Mouse (Mus musculus): Measurements from ENCODE around the gene Tcea3. TPM values are rescaled to one million over a fixed set of nuclear protein-coding genes. Genes with fewer than 3 reads are reported as not detected.

Gene Tcea3
- polyA plus RNA-seq, 1 experiment from 2014 or later = 3.0 TPM

DNA sequence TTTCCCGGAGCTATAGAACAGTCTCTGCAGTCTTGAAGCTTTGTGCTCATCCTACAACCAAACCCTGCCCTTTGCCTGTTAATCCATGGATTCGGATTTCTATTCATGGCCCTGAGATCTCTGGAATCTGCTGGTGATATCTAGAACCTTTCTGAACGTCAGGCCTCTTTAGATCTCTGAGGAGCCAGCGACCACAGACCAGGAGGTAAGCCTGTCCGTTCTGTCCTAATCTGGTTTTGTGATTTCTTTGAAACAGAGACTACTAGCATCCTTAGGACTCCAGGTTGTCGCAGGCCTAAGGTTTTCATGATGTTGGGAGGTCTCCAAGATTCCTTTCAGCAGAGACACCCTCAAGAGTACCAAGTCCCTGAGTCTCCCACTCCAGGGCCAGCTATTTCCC is 37.4 kb downstream of the Tcea3 start:
- Histone ChIP-seq H3K36me3 (peaks cover 23% of the 10 kb centered on the region), H3K27me3 (replicated peaks) (peaks cover 16% of the 10 kb centered on the region), H3K9ac (peak overlapping the region; percentile 73), H3K27ac (peak overlapping the region; percentile 84), H3K4me1 (peaks cover 37% of the 10 kb centered on the region), H3K4me2 (replicated peaks) (peak overlapping the region; percentile 86), H3K4me3 (peak overlapping the region; percentile 56), H3K9me3 (peaks cover 5% of the 10 kb centered on the region)
- no peak for ATAC-seq (ENCODE audit: low FRiP score, low read depth)
- WGBS = 36% methylated on average over 6 of the region's 6 CpGs

DNA sequence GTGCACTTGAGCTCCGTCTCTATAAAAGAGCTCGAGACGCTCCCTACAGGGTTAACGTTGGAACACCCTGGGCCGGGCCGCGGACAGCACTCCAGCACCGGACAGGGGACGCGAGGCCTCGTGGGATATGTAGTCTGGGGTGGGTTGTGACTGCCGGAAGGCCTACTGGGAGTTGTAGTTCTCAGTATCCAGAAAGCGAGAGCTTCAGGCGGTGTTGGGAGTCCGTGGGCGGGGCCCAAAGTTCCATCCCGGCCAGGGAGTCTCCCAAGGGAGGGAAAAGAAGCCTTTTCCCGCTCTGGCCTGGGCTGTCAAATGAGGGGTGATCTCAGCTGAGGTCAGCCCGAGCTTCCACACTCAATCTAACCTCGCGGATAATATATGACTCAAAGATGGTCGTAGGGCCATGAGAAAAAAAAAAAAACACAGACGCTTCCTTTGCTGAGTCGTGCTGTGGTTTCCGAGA is 37.9 kb downstream of the Tcea3 start:
- peak overlapping the region; percentile 56 for H3K4me3 ChIP-seq
- H3K9ac ChIP-seq = peak overlapping the region; percentile 73
- H3K4me1 ChIP-seq = peaks cover 42% of the 10 kb centered on the region
- peaks cover 5% of the 10 kb centered on the region for H3K9me3 ChIP-seq
- WGBS = under 1% methylated on average over 25 of the region's 25 CpGs
- ATAC-seq (ENCODE audit: low FRiP score, low read depth) = peak; percentile 95
- peak overlapping the region; percentile 86 for H3K4me2 ChIP-seq (replicated peaks)
- peak overlapping the region; percentile 84 for H3K27ac ChIP-seq
- peaks cover 28% of the 10 kb centered on the region for H3K36me3 ChIP-seq
- peaks cover 21% of the 10 kb centered on the region for H3K27me3 ChIP-seq (replicated peaks)

DNA sequence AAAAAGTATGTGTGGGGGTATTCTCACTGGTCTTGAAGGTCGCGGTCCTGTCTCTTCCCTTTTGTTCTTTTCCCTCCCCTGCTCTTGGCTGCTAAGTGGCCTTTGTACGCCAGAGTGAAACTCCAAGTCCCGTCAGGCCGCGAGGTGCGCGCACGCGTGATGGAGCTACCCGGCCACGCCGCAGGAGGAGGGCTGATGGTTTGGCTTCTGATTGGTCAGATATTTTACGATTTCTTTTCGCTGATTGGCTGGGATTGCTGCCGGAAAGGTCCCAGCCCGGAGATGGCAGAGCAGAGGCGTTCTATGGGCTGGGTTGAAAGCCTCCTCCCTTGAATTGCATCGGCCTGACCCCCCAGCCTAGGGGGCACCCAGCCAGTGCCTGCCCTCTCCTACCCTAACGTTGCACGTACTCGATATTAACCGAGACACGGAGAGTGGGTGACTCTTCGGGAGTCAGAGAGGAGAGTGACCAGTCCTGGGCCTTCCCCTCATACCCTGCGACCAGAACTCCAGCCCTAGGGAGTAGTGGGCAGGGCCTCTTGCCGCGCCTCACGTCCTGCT is 38.4 kb downstream of the Tcea3 start:
- ATAC-seq (ENCODE audit: low FRiP score, low read depth) = peak; percentile 81
- H3K9ac ChIP-seq = peak overlapping the region; percentile 73
- H3K4me3 ChIP-seq = peak overlapping the region; percentile 56
- peaks cover 47% of the 10 kb centered on the region for H3K4me1 ChIP-seq
- H3K27me3 ChIP-seq (replicated peaks) = peaks cover 23% of the 10 kb centered on the region
- WGBS = under 1% methylated on average over 29 of the region's 29 CpGs
- H3K27ac ChIP-seq = peak overlapping the region; percentile 84; the same call in 1 of the 2 replicates
- peak overlapping the region; percentile 86 for H3K4me2 ChIP-seq (replicated peaks)
- H3K9me3 ChIP-seq = peaks cover 5% of the 10 kb centered on the region
- H3K36me3 ChIP-seq = peaks cover 33% of the 10 kb centered on the region

- Histone ChIP-seq H3K4me2 (replicated peaks) (peak overlapping the region; percentile 29), H3K36me3 (peaks cover 70% of the 10 kb centered on the region), H3K27me3 (replicated peaks) (peaks cover 23% of the 10 kb centered on the region), H3K9ac (peak overlapping the region; percentile 36; the same call in 1 of the 2 replicates), H3K27ac (no peak overlapping the region), H3K9me3 (peaks cover 5% of the 10 kb centered on the region), H3K4me3 (no peak overlapping the region), H3K4me1 (peaks cover 22% of the 10 kb centered on the region)
- WGBS = 31% methylated on average over 66 of the region's 66 CpGs
- ATAC-seq (ENCODE audit: low FRiP score, low read depth) = no peak
Observed at GRCm38 (mm10) chr4:136289918-136290780, 42.6 kb downstream of the Tcea3 start.

- H3K27ac ChIP-seq = no peak overlapping the region
- H3K9ac ChIP-seq = peak overlapping the region; percentile 36; the same call in 1 of the 2 replicates
- 38% methylated on average over 39 of the region's 39 CpGs for WGBS
- H3K9me3 ChIP-seq = peaks cover 5% of the 10 kb centered on the region
- H3K4me1 ChIP-seq = peaks cover 22% of the 10 kb centered on the region
- no peak overlapping the region for H3K4me3 ChIP-seq
- H3K36me3 ChIP-seq = peaks cover 70% of the 10 kb centered on the region
- peaks cover 23% of the 10 kb centered on the region for H3K27me3 ChIP-seq (replicated peaks)
- peak overlapping the region; percentile 29 for H3K4me2 ChIP-seq (replicated peaks)
- no peak for ATAC-seq (ENCODE audit: low FRiP score, low read depth)
Observed at GRCm38 (mm10) chr4:136290781-136291595, 43.5 kb downstream of the Tcea3 start.

DNA sequence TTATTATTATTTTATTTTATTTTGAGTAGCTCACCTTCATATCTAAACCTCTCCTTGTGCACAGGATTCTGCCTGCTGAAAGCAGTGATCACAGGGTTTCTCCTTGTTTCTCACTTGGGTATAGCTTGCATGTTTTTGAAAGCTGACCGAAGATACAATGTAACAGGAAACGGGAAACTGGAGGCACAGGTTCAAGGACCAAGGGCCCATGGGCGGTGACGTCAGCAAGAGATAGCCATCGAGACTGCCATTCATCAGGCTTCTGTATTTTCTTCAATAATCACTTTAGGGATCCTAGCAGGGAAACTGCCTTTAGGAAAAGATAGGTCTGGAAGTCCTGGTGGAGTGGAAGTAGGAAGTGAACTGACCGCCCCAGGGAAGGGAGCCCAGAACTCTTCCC is 44.2 kb downstream of the Tcea3 start:
- no peak overlapping the region for H3K27ac ChIP-seq
- H3K9ac ChIP-seq = no peak overlapping the region
- H3K4me3 ChIP-seq = no peak overlapping the region
- ATAC-seq (ENCODE audit: low FRiP score, low read depth) = no peak
- peaks cover 74% of the 10 kb centered on the region for H3K36me3 ChIP-seq
- WGBS = 96% methylated on average over 6 of the region's 6 CpGs
- H3K27me3 ChIP-seq (replicated peaks) = peaks cover 23% of the 10 kb centered on the region
- peaks cover 17% of the 10 kb centered on the region for H3K4me1 ChIP-seq
- H3K4me2 ChIP-seq (replicated peaks) = no peak overlapping the region
- H3K9me3 ChIP-seq = peaks cover 5% of the 10 kb centered on the region

- peaks cover 40% of the 10 kb centered on the region for H3K36me3 ChIP-seq
- H3K9ac ChIP-seq = no peak overlapping the region
- 81% methylated on average over 7 of the region's 7 CpGs for WGBS
Observed at GRCm38 (mm10) chr4:136295941-136296340, 48.4 kb downstream of the Tcea3 start.

GRCm38 (mm10) chr4:136302462-136302861 is 54.9 kb downstream of the Tcea3 start:
- Histone ChIP-seq H3K36me3 (no peaks in the 10 kb centered on the region), H3K9me3 (no peaks in the 10 kb centered on the region), H3K27me3 (replicated peaks) (no peaks in the 10 kb centered on the region), H3K4me1 (no peaks in the 10 kb centered on the region), H3K4me3 (no peak overlapping the region), H3K9ac (no peak overlapping the region), H3K27ac (no peak overlapping the region), H3K4me2 (replicated peaks) (no peak overlapping the region)
- WGBS = 85% methylated on average over 4 of the region's 4 CpGs
- no peak for ATAC-seq (ENCODE audit: low FRiP score, low read depth)

More at GRCm38 (mm10) chr4:136295941-136296340, 48.4 kb downstream of the Tcea3 start:
- Histone ChIP-seq H3K27me3 (replicated peaks) (no peaks in the 10 kb centered on the region), H3K4me2 (replicated peaks) (no peak overlapping the region), H3K27ac (no peak overlapping the region), H3K9me3 (no peaks in the 10 kb centered on the region), H3K4me1 (no peaks in the 10 kb centered on the region; the same call in 1 of the 2 replicates), H3K4me3 (no peak overlapping the region)
- ATAC-seq (ENCODE audit: low FRiP score, low read depth) = no peak

GRCm38 (mm10) chr4:136304181-136304580 is 56.7 kb downstream of the Tcea3 start:
- no peak overlapping the region for H3K9ac ChIP-seq
- H3K4me1 ChIP-seq = no peaks in the 10 kb centered on the region
- no peak overlapping the region for H3K4me3 ChIP-seq
- H3K9me3 ChIP-seq = no peaks in the 10 kb centered on the region
- ATAC-seq (ENCODE audit: low FRiP score, low read depth) = no peak
- H3K27ac ChIP-seq = no peak overlapping the region
- 47% methylated on average over 2 of the region's 2 CpGs for WGBS
- H3K27me3 ChIP-seq (replicated peaks) = no peaks in the 10 kb centered on the region
- H3K4me2 ChIP-seq (replicated peaks) = no peak overlapping the region
- no peaks in the 10 kb centered on the region for H3K36me3 ChIP-seq

GRCm38 (mm10) chr4:136308355-136308754 is 60.8 kb downstream of the Tcea3 start:
- Histone ChIP-seq H3K27me3 (replicated peaks) (no peaks in the 10 kb centered on the region), H3K9me3 (no peaks in the 10 kb centered on the region), H3K27ac (no peak overlapping the region), H3K4me3 (no peak overlapping the region), H3K36me3 (no peaks in the 10 kb centered on the region), H3K9ac (no peak overlapping the region), H3K4me1 (peaks cover 14% of the 10 kb centered on the region), H3K4me2 (replicated peaks) (no peak overlapping the region)
- no peak for ATAC-seq (ENCODE audit: low FRiP score, low read depth)
- WGBS = 55% methylated on average over 2 of the region's 2 CpGs

DNA sequence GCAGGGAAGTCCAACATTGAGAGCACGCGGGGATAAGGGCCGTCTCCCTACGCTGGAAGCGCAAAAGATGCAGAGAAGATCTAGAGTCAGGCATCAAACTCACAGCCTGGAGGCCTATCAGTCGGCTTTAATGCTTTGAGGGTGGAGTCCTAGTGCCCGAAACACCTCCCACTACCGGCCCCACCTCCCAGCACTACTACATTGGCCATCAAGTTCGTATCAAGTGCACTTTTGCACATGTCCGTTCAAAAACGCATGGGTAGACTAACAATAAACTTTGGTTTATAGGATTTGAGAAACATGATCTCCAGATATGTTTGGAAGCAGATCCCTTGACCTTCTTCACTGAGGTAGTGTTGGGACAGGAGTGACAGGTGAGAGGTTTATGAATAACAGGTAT is 62.3 kb downstream of the Tcea3 start:
- Histone ChIP-seq H3K9me3 (no peaks in the 10 kb centered on the region), H3K4me3 (peak overlapping the region; percentile 98), H3K4me1 (peaks cover 23% of the 10 kb centered on the region), H3K9ac (peak overlapping the region; percentile 62), H3K36me3 (no peaks in the 10 kb centered on the region), H3K27ac (no peak overlapping the region), H3K27me3 (replicated peaks) (no peaks in the 10 kb centered on the region), H3K4me2 (replicated peaks) (peak overlapping the region; percentile 73)
- ATAC-seq (ENCODE audit: low FRiP score, low read depth) = no peak
- WGBS = 12% methylated on average over 11 of the region's 11 CpGs

Data from neural tube, embryonic 12.5 days (tissue).